Mouse (Mus musculus) embryonic facial prominence, embryonic 13.5 days (tissue): Measurements from ENCODE around the gene Chst7. TPM values are rescaled to one million over a fixed set of nuclear protein-coding genes. Genes with fewer than 3 reads are reported as not detected.

Experiments used
- ATAC-seq: fragments of 200-750 bp; cut with Nextera tagmentation; 2 replicates; pipeline ENCODE4 v1.8.0; 2017; ENCODE audit warnings: low read depth; ENCODE audit not compliant: insufficient number of reproducible peaks, insufficient read depth, low FRiP score, low TSS enrichment
- H3K27ac ChIP-seq: fragments of 300-500 bp; sonication (generic); 2 replicates; pipeline ENCODE4 v1.5.1; 2015; ENCODE audit warnings: moderate library complexity, mild to moderate bottlenecking, inconsistent platforms
- H3K27me3 ChIP-seq: fragments of 300-500 bp; sonication (generic); 2 replicates; pipeline ENCODE4 v1.6.1; 2015; ENCODE audit warnings: mild to moderate bottlenecking, inconsistent platforms
- H3K36me3 ChIP-seq: fragments of 300-500 bp; sonication (generic); 2 replicates; pipeline ENCODE4 v1.6.1; 2015; ENCODE audit warnings: mild to moderate bottlenecking, inconsistent platforms
- H3K4me1 ChIP-seq: fragments of 300-500 bp; sonication (generic); 2 replicates; pipeline ENCODE4 v1.6.1; 2015; ENCODE audit warnings: inconsistent platforms
- H3K4me2 ChIP-seq: fragments of 300-500 bp; sonication (generic); 2 replicates; pipeline ENCODE4 v1.6.1; 2015; ENCODE audit warnings: moderate library complexity, mild to moderate bottlenecking, inconsistent platforms
- H3K4me3 ChIP-seq: fragments of 300-500 bp; sonication (generic); 2 replicates; pipeline ENCODE4 v1.5.1; 2015; ENCODE audit warnings: mild to moderate bottlenecking, inconsistent platforms
- H3K9ac ChIP-seq: fragments of 300-500 bp; sonication (generic); 2 replicates; pipeline ENCODE4 v1.6.1; 2015; ENCODE audit warnings: mild to moderate bottlenecking, inconsistent platforms
- H3K9me3 ChIP-seq: fragments of 300-500 bp; sonication (generic); 2 replicates; pipeline ENCODE4 v1.6.1; 2016; ENCODE audit warnings: inconsistent platforms
- WGBS: fragments of 180-500 bp; shearing (Covaris S2); methylation state at CpG from one replicate; pipeline ENCODE4 v1.1.7; 2015; ENCODE audit warnings: mixed read lengths; 5-methylcytosine and 5-hydroxymethylcytosine counted together
- polyA plus RNA-seq: library from polyadenylated mRNA; unstranded; fragments of >200 nt; fragmentation: Nextera tagmentation; extraction: Ambion mirVana; gene quantifications from 2 replicates; pipeline ENCODE4 v1.2.1, GENCODE M21; 2015

The Chst7 gene
- 2.1 and 2.6 TPM in 2 replicates for polyA plus RNA-seq

DNA sequence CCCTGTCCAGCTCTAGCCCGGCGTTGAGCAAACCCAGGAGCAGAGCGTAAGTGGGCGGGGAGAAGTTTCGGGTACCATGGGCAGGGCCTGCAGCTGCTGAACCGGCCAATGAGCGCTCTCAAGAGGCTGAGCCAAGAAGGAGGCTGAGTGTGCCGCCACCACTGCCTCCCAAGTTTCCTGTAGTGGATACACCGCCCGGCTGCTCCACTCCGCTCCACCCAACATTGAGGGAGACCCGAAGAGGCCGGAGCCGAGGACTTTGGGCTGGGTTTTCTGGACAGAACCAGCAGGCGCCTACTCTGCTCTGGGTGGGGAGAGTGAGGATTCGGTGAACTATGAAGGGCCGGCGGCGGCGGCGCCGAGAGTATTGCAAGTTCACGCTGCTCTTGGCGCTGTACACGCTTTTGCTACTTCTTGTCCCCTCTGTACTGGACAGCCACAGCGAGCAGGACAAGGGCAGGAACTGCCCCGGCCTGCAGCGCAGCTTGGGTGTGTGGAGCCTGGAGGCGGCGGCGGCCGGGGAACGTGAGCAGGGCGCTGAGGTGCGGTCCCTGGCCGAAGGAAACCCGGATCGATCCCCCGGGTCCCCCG is at the start of gene Chst7:
Gene Chst7, plus strand, starts transcription at position 180 of the 591 bp plus-strand sequence.
- Histone ChIP-seq H3K4me2 (peak within 1 kb of the TSS; percentile 70), H3K9ac (0 out of 2 replicates have a peak within 1 kb of the TSS, but pooled peaks have one; percentile 49), H3K27me3 (peaks cover 19% of the 10 kb centered on the region), H3K9me3 (no peaks in the 10 kb centered on the region), H3K4me3 (peak within 1 kb of the TSS; percentile 46), H3K27ac (no peak within 1 kb of the TSS), H3K4me1 (no peaks in the 10 kb centered on the region; the same call in 1 of the 2 replicates), H3K36me3 (no peaks in the 10 kb centered on the region)
- peak; percentile 90 for ATAC-seq
- 24% methylated on average over 40 of the region's 40 CpGs for whole genome bisulfite sequencing

DNA sequence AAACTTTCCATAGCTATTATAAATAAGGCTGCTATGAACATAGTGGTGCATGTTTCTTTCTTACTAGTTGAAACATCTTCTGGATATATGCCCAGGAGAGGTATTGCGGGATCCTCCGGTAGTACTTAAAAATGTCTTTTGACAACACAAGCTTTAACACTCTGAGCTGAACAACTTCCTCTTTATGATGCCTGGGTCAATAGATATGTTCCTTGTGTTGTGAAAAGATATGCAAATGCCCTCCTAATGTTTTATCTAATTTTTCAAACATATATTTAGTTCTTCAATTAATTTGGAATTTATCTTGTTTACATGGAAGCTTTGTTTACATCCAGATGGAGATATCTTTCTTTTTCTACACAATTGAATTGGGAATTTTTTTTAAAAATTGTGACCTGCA is 47.1 kb upstream of the Chst7 start:
- Histone ChIP-seq H3K4me2 (no peak overlapping the region), H3K9me3 (no peaks in the 10 kb centered on the region), H3K4me1 (no peaks in the 10 kb centered on the region), H3K4me3 (no peak overlapping the region), H3K27ac (no peak overlapping the region), H3K36me3 (no peaks in the 10 kb centered on the region), H3K27me3 (no peaks in the 10 kb centered on the region), H3K9ac (no peak overlapping the region)
- 95% methylated on average over 2 of the region's 2 CpGs for WGBS
- ATAC-seq: no peak

DNA sequence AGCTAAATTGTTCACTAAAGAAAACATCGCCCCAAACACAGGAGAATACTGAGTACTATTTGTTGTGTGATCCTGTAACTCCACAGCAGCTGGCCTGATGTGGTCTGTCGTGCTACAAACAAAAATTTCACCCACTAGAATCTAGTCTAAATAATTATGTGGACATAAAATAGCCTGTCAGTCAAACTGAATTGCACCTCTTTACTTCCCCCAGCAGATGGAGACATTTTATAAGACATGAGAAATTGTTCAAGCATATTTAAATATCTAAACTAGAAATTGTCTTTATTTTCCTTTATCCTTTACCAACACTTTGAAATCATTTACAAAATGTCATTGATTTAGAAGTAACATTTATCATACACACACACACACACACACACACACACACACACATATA is 38.4 kb upstream of the Chst7 start:
- H3K9me3 ChIP-seq: no peaks in the 10 kb centered on the region
- no peaks in the 10 kb centered on the region for H3K27me3 ChIP-seq
- H3K9ac ChIP-seq: no peak overlapping the region
- no peak overlapping the region for H3K27ac ChIP-seq
- ATAC-seq: no peak
- H3K4me2 ChIP-seq: no peak overlapping the region
- no peaks in the 10 kb centered on the region for H3K4me1 ChIP-seq
- no peak overlapping the region for H3K4me3 ChIP-seq
- 47% methylated on average over 2 of the region's 2 CpGs for WGBS
- H3K36me3 ChIP-seq: no peaks in the 10 kb centered on the region

DNA sequence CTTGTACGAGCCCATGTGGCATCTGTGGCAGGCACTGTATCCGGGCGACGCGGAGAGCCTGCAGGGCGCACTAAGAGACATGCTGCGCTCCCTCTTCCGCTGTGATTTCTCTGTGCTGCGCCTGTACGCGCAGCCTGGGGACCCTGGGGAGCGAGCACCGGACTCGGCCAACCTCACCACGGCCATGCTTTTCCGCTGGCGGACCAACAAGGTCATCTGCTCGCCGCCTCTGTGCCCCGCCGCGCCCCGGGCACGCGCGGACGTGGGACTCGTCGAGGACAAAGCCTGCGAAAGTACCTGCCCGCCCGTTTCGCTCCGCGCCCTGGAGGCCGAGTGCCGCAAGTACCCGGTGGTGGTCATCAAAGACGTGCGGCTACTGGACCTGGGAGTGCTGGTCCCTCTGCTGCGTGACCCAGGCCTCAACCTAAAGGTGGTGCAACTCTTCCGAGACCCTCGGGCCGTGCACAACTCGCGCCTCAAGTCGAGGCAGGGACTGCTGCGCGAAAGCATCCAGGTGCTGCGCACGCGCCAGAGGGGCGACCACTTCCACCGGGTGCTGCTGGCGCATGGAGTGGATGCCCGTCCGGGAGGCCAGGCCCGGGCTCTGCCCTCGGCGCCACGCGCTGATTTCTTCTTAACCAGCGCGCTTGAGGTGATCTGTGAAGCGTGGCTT is 872 bp downstream of the Chst7 start:
- 25% methylated on average over 65 of the region's 65 CpGs for WGBS
- Histone ChIP-seq H3K4me1 (no peaks in the 10 kb centered on the region; the same call in 1 of the 2 replicates), H3K9me3 (no peaks in the 10 kb centered on the region), H3K36me3 (no peaks in the 10 kb centered on the region), H3K27me3 (peaks cover 19% of the 10 kb centered on the region), H3K27ac (no peak overlapping the region), H3K4me3 (peak overlapping the region; percentile 46), H3K9ac (0 out of 2 replicates have a peak overlapping the region, but pooled peaks have one; percentile 49), H3K4me2 (peak overlapping the region; percentile 70)
- ATAC-seq: 0 out of 2 replicates have a peak, but pooled peaks have one; percentile 52

DNA sequence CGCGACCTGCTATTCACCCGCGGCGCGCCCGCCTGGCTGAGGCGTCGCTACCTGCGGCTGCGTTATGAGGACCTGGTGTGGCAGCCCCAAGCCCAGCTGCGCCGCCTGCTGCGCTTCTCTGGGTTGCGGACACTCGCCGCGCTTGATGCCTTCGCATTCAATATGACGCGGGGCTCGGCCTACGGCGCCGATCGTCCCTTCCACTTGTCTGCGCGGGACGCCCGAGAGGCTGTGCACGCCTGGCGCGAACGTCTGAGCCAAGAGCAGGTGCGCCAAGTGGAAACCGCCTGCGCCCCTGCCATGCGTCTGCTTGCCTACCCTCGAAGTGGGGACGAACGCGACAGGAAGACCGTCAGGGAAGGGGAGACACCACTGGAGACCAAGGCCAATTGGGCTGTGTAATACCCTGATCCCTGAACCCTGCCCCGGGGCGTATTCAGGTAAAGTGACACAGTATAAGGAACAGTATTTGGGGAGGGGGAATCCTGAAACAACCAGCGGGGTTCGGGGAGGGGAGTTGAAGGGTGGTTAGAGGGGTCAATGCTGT is 1.5 kb downstream of the Chst7 start:
- H3K9ac ChIP-seq: no peak overlapping the region
- H3K27ac ChIP-seq: no peak overlapping the region
- H3K9me3 ChIP-seq: no peaks in the 10 kb centered on the region
- no peaks in the 10 kb centered on the region; the same call in 1 of the 2 replicates for H3K4me1 ChIP-seq
- H3K27me3 ChIP-seq: peaks cover 19% of the 10 kb centered on the region
- WGBS: 27% methylated on average over 47 of the region's 47 CpGs
- ATAC-seq: no peak
- peak overlapping the region; percentile 70 for H3K4me2 ChIP-seq
- no peaks in the 10 kb centered on the region for H3K36me3 ChIP-seq
- peak overlapping the region; percentile 46 for H3K4me3 ChIP-seq

DNA sequence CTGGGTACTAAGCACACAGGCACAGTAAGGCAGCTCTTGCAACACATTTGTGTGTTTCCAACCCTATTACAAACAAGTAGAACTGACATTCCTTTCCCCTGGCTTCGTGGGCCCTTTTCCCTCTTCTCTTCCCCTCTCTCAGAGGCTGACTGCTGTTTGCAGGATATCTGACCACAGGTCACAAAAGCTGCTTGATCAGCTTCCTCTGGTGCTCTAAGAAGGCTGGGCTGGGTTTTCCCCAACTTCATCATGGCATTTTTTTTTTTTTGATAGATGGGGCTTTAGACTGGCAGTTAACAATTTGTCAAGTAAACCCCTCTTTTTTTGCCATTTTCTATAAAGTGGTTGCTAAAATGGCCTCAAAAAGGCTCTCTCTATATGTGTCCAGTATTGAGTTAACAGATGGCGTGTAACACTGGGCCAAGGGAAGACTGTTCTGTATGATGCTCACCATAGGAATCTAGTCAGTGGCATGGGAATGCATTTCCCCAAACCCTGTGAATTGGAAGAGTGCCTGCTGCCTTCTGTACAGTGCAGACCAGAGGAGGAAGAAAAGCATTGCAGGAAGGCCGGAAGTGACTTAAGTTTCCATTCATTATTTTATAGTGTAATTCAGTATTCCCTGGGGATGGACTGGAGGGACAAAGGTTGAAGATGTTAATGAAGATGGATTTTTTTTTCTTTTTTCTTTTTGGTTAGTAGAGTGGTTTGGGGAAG is 2.6 kb downstream of the Chst7 start:
- H3K36me3 ChIP-seq: no peaks in the 10 kb centered on the region
- no peak overlapping the region for H3K9ac ChIP-seq
- no peaks in the 10 kb centered on the region; the same call in 1 of the 2 replicates for H3K4me1 ChIP-seq
- 48% methylated on average over 3 of the region's 3 CpGs for WGBS
- no peak overlapping the region for H3K4me3 ChIP-seq
- no peaks in the 10 kb centered on the region for H3K9me3 ChIP-seq
- peaks cover 19% of the 10 kb centered on the region for H3K27me3 ChIP-seq
- no peak for ATAC-seq
- H3K4me2 ChIP-seq: no peak overlapping the region
- H3K27ac ChIP-seq: no peak overlapping the region

DNA sequence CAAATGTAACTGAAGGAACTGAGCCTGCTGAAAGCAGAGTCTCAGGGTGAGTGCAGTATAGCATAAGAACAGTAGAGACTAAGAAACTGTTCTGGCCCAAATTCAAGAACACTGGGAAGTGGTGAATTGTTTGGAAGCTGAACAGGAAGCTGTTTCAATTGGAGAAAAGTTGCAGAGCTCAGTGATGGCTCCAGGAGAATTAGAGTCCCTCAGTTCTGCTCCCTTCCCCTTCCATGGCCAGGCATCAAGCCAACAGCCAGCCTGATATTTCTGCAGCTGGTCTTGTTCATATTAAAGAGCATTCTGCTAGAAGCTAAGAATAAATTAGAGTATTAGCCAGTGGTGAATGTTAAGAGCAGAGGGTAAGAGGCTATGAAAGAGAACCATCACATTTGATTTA is 7.3 kb downstream of the Chst7 start:
- H3K9ac ChIP-seq: no peak overlapping the region
- H3K9me3 ChIP-seq: no peaks in the 10 kb centered on the region
- H3K27ac ChIP-seq: no peak overlapping the region
- no peak overlapping the region for H3K4me3 ChIP-seq
- no peak for ATAC-seq
- H3K27me3 ChIP-seq: no peaks in the 10 kb centered on the region
- H3K4me1 ChIP-seq: no peaks in the 10 kb centered on the region
- no peak overlapping the region for H3K4me2 ChIP-seq
- no peaks in the 10 kb centered on the region for H3K36me3 ChIP-seq

DNA sequence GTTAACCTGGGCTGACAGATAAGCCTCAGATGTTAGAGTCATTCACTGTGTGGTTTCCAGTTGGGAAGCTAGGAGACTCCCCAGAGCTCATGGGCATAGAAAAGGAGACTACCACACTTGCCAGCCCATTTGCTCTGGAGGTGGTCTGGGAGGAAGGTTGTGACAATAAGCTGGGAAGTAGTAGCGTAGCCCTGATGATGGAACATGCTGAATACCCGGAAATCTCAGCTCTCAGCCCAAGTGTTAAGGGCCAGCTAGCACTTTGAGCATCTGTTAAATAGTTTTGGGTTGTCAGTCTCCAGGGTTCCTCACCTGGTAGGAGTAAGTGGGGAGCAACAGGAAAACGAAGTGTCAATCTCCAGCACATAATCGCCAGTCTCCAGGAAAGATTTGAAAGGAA is 10.8 kb downstream of the Chst7 start:
- Histone ChIP-seq H3K4me3 (no peak overlapping the region), H3K36me3 (no peaks in the 10 kb centered on the region), H3K4me2 (no peak overlapping the region), H3K27me3 (no peaks in the 10 kb centered on the region), H3K27ac (no peak overlapping the region), H3K4me1 (no peaks in the 10 kb centered on the region), H3K9me3 (no peaks in the 10 kb centered on the region), H3K9ac (no peak overlapping the region)
- no peak for ATAC-seq
- 46% methylated on average over 4 of the region's 4 CpGs for WGBS

DNA sequence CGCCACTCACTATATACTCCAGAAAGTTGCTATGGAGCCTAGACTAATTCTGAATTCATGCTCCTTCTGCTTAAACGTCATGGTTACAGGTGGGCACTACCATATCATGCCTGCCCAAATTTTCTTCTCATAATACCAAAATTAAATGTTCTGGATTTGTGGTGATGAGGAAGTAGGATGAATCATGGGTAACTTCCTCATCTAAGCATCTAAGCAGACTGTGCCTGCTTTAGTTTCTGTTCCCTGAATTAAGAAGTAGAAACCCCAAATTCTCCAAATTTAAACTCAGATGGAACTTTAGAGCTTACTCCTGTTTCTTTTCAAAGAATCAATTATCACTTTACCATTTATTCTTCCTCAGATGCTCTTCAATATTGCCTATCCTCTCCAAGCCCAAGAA is 58.4 kb downstream of the Chst7 start:
- H3K4me1 ChIP-seq: no peaks in the 10 kb centered on the region
- no peaks in the 10 kb centered on the region for H3K36me3 ChIP-seq
- 66% methylated on average over 2 of the region's 2 CpGs for WGBS
- H3K9ac ChIP-seq: no peak overlapping the region
- H3K4me2 ChIP-seq: no peak overlapping the region
- H3K27ac ChIP-seq: no peak overlapping the region
- H3K4me3 ChIP-seq: no peak overlapping the region
- H3K9me3 ChIP-seq: no peaks in the 10 kb centered on the region
- H3K27me3 ChIP-seq: no peaks in the 10 kb centered on the region
- ATAC-seq: no peak

DNA sequence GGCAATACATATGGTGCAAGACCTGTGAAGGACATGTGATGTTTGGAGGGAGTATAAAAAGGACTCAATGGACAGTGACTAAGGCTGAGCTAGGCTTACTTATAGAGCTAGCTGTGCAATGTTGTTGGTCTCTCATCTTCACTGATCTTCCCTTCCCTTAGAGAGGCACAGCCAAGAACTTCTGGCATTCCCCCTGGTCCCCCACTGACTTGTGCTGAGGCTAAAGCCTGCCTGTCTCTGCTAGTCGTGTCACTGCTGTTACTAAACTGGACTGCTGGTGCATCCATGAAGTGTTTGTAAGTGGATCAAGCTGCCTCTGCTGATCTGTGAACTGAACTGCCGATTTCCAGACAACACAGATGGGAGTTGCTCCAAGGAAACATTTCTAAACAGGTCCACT is 66.1 kb downstream of the Chst7 start:
- Histone ChIP-seq H3K4me2 (no peak overlapping the region), H3K4me3 (no peak overlapping the region), H3K27ac (no peak overlapping the region), H3K9me3 (no peaks in the 10 kb centered on the region), H3K27me3 (no peaks in the 10 kb centered on the region), H3K36me3 (no peaks in the 10 kb centered on the region), H3K9ac (no peak overlapping the region), H3K4me1 (no peaks in the 10 kb centered on the region)
- WGBS: 57% methylated on average over 2 of the region's 2 CpGs
- no peak for ATAC-seq

DNA sequence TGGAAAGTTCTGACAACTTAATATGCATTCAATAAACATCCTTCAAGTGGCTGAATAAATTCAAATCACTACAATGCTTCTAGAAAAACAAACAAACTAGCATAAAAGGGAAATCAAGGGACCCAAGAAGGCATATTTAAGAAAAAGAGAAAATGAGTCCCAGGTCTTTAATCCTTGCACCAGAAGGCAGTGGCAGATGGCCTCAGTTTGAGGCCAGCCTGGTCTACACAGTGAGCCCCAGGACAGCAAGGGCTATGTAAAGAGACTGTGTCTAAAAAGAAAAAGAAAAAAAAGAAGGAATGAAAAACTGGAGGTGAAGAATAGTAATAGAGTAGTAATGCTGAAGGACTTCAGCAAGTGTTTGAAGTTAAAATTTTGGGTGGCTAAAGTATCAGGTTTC is 69.6 kb downstream of the Chst7 start:
- H3K27ac ChIP-seq: no peak overlapping the region
- H3K27me3 ChIP-seq: no peaks in the 10 kb centered on the region
- no peak for ATAC-seq
- no peak overlapping the region for H3K9ac ChIP-seq
- H3K4me2 ChIP-seq: no peak overlapping the region
- no peak overlapping the region for H3K4me3 ChIP-seq
- no peaks in the 10 kb centered on the region for H3K4me1 ChIP-seq
- H3K9me3 ChIP-seq: no peaks in the 10 kb centered on the region
- H3K36me3 ChIP-seq: no peaks in the 10 kb centered on the region
